Mouse (Mus musculus) left cerebral cortex, adult 8-10 months (tissue): ENCODE measurements at regions not wholly inside any gene's neighbourhood (a gene's known extent, or its start where the extent isn't known, plus 50 kb on each side); places are given as distances from the start of the nearest gene placed in this dataset.
A peak's percentile ranks its signal among the peaks of the same experiment; 100 is the strongest.
"Not testable (repeated sequence)": the region's sequence is repeated elsewhere in the genome, so short reads cannot be mapped to it uniquely, and the experiment has no call there.

Source experiments
- DNase-seq, 2 experiments: peaks; one replicate each; pipeline ENCODE4 v3.0.0; 2022; ENCODE audit warnings: low spot score in 2 of 2

DNA sequence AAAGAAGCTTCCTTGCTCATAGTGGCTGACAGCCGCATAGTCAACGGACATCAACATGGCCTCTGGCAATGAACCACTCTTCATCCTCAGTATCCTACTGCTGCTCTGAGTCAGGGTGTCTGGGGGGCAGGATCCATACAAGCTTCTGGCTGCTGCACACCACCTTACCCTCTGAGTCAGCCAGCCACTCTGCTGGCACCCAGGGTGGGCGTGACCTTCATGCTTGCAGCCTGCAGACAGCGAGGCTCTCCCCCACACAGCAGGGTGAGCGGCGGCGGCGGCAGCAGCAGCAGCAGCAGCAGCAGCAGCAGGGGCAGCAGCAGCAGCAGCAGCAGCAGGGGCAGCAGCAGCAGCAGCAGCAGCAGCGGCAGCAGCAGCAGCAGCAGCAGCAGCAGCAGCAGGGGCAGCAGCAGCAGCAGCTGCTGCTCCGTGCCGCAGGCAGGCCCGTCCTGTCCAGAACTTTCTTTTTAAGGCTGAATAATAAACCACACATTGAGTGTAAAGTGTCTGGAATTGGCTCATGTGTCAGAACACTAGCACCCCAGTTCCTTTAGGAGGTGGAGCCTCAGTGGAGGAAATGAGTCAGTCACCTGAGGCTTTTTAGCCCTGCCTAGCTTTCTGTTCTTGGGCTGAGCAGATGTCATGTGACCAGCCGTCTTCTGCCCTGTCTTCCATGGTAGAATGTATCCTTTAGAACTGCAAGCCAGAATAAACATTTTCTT lies 186.3 kb downstream of the 1810013L24Rik start:
- DNase-seq: no peak

DNA sequence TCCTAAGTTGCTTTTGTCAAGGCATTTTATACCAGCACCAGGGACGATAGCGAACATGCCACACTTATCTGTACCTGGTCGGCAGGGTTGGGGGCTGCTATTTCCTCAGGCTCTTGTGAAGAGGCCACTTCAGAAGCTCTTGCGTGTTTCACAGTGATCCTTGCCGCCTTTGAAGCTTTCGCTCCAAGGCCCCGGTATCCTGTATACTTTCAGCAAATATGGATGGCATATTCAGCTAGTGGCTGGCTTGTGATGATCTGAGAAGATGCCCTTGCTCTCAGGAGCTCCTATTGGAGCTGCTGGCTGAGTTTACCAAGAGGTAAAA lies 186.8 kb downstream of the 1810013L24Rik start:
- no peak for DNase-seq

DNA sequence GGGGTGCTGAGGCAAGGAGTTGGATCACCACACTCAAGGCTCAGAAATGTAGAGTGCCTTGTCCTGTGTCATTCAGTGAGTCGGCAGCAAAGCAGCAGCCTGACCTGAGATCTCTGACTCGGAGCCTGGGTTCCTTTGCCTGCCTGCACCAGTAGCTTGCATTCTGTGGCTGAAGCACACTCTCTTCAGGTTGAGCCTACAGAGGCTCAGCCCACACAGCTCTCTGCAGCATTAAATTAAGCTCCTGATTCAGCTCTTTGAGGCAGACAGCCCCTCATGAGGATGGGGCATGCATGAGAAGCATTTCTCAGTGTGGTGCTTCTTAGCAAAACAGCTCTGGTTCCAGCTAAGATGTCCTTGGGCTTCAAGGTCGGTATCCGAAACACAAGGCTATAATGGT lies 200.8 kb downstream of the 1810013L24Rik start:
- peak; percentile 35 to 58 for DNase-seq

DNA sequence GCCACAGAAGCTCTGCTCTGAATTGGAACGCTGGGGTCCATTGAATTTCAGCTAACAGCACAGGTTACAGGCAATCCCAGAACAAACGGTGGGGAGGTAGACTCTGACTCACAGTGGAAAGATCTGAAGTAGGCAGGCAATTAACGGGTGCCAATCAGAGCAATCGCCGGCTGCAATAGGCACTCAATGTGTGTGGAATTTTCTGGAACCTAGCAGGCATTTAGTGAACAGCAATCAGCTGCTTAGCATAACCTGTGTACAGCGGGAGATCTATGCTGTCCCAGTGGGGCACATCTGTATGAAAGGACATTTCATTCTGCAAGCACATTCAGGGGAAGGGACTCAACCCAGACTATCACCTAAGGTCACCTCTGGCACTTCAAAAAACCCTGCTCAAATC lies 213.4 kb downstream of the 1810013L24Rik start:
- no peak for DNase-seq

DNA sequence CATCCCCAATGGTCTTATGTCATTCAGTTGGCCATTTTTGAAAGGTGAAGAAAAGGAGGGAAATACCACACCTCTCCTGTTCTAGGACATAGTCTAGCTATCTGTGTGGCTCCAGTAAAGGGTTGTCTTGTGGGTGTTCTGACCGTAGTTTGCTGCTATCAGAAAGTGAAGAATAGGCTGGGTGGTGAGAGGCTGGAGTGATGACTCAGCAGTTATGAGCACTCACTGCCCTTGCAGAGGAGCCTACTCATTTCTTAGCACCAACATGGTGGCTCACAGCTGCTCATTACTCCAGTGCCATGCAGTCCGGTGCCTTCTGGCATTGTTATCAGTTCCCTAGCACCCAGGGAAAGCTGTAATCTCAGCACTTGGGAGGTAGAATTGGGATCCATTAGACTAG lies 217.0 kb downstream of the 1810013L24Rik start:
- DNase-seq: no peak

DNA sequence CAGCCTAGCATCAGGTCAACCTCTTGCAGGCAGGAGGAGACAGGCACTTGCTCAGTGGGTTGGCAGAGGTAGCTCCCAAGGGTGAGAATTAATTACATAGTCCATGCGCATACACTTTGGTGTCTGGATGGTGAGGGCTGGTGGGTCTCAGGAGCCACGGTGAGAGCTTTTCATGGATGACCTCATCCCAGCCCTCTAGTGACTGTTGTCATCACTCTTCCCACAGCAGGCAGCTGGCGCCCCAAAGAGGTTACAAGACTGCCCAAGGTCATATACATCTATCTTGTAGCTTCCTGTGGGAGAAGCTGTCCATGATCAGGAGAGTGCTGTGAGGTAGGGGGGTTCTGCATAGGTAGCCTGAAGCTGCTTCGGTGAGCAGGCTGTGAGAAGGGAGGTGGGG lies 224.5 kb downstream of the 1810013L24Rik start:
- no peak for DNase-seq

DNA sequence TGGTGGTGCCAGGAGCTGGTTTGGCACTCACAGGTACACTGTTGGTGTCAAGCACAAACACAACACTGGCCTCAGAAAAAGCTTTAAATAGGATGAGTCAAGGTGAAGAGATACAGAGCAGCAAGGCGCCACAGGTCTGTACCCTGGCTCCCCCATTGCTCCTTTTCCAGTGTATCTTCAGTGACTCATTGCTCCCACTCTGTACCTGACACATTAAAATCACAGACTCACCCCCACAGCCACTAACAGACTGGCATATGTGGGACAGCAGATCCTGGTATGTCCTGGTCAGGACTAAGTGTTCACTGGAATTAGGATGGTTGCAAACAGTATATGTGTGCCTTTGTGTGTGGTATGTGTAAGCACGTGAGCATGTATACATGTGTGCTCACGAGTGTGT lies 226.5 kb downstream of the 1810013L24Rik start:
- DNase-seq: peak in 1 of 2 experiments; percentile 12

DNA sequence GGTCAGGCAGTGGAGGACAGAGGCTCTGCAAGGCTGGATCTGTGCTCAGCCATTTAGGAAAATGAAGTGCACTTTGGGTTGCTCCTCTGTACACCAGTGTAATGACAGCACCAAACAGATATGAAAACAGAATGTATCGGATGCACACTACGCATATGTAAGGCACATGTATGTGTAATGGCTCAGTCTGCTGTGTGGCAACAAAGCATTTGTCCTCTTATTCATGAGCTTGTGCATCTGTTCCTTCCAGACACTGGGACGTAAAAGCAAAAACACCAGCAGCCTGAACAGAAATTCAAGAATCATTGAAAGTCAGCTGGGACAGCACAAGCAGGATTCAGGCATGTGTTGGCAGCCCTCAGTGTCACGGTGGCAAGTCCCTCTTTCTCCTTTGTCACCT lies 241.6 kb downstream of the 1810013L24Rik start:
- no peak for DNase-seq

DNA sequence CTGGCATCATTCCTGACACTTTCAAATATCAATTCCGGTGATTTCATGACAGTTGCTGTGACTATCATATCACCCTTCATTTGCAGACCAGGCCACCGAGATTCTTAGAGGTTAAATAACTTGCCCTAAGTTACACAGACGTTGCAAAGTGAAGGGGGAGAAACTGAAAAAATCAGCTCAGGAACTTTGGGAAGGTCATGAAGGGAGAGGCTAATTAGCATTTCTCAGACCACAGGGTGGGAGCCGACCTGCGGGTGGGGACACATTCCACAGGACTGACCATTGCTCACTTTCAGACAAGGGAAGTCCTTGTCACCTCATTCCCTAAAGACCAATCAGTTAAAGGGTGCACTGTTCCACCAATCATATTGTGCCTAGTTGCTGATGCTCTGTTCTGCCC lies 242.1 kb downstream of the 1810013L24Rik start:
- DNase-seq: not testable (repeated sequence)

DNA sequence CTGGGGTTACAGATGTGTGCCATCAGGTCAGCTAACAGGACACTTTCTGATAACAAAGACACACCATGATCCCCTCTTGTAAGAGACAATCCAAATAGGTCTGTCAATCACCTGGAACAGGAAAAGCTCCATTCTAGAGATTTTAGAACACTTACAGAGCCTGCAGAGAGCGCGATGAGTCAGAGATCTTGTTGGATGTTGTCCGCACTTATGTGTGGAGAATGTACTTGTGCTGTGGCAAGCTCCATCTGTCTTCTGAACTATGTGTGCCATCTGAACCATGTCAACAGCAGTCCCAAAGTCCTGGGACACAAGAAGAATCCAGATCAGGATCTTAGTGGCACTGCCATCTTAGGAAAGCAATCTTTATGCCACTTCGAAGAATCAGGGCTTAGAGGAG lies 244.4 kb downstream of the 1810013L24Rik start:
- DNase-seq: no peak

DNA sequence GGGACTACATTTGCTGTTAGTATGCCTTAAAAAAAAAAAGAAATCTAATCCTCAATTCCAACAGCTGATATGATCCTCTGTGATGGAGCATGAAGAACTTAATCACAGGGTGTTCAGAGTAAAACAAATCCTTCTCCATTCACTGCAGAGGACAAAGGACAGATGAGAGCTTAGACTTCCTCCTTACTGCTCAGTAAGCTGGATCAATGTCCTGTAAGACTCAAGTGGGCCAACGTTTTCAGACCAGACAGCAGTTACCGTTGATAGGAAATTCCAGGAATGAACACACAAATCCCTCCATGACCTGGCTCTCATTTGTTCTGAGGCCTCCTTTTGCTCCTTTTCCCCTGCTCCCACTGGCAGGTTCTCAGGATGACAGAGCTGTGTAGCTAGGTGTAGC lies 247.6 kb downstream of the 1810013L24Rik start:
- DNase-seq: no peak

DNA sequence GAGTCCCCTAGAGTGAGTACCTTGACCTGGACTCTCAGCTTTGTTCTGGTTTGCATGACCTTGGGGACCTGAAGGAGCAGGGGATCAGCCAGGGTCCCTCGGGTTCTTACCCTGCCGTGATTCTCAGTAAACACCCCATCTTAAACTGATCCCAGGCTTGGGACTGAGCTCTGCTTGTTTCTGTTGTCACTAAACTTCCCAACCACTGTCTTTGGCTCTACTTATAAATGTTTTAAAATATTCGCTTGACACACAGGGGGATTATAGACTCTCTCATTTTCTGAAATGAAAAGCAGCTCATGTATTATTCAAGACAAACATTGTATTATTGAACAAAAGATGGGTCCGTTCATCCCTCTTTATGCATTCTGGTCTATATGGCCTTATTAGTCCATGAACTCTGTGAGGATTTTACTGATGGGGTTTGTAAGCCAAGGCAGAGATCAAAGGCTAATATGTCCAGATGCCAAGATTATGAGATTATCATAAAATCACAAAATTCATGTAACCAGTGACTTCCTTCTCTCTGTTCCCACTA lies 248.6 kb downstream of the 1810013L24Rik start:
- no peak for DNase-seq

DNA sequence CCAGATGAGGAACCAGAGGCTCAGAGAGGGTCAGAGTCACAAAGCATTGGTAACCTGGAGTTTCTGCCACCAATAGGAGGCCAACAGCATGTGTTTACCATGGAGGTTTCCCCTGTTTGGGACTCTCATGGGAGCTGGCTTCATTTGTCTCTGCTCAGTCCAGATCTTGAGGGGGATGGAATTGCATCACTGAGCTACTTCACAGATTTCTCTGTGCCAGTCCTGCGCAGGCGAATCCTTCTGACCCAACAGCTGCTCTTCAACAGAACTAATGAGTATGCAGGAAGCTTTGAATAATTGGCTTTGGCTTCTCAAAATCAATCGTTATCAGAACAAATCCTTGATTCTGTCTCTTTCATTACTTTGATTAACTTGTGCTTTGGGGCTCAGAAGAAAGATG lies 253.1 kb downstream of the 1810013L24Rik start:
- DNase-seq: no peak

DNA sequence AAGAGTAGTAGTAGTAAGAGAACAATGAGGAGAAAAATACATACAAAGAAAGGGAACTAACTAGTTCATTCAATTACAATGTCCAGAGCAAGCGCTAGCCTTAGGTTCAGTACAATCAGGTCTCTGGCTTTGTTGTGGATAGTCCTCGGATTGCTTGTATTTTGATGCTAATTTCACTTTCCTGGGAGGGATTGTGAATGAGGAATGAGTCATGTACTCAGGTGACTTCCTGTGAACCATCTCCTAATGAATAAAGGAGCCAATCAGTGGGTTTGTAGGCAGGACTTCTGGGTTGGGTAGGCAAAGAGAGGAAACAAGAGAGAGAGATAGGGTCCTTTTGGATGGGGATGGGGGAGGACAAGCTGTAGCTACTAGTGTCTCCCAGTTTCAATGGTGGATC lies 253.8 kb downstream of the 1810013L24Rik start:
- no peak for DNase-seq

DNA sequence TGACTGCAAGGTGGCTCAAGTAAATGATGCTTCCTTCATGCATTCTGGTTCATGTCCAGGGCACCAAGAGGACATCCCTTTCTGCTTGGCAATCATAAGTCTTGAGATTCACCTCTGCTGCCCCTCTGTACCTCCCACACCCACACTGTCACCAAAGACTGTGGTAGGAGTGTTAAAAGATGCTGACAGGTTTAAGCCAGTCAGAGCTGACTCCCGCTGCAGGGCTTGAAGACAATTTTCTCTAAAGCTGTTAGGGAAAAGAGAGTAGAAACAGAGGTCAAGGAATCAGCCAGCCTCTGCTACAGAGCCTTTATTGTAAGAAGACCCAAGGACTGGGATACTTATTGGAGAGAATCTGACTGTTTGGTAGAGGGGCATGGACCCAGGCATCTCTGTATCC lies 254.7 kb downstream of the 1810013L24Rik start:
- no peak for DNase-seq

DNA sequence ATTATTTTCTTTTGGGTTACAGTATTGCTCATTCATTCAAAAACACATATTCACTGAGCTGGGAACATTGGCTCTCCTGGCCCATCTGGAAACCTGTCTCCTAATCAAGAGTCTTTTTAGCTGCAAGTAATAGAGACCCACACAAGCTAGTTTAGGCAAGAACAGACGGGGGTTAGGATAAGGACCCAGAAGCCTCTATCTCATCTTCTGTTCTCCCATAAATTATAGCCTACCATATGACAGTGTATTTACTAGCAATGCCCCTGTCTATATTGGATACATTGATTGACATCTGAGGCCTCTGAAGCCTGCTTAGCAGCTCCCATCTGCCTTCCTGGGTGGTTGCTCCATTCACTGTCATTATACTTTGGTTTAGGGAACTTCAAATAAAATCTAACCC lies 255.2 kb downstream of the 1810013L24Rik start:
- DNase-seq: no peak

DNA sequence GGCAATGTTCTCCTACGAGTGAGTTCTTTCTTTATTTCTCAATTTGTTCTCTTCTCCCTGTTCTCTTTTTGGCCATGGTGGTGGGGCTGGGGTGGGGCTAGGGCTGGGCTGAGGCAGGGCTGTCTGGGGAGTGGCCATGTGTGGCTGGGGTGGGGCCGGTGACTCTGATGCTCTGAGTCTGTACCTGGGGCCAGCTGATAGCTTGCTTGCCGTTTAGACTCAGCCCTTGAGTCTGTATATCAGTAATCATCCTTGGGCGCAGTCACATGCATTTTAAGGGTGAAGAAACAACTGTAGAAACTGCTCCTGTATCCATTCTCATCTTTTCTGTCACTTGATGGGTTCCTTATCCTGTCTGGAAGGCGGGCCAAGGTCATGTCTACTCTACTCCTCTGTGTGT lies 256.1 kb downstream of the 1810013L24Rik start:
- no peak for DNase-seq

DNA sequence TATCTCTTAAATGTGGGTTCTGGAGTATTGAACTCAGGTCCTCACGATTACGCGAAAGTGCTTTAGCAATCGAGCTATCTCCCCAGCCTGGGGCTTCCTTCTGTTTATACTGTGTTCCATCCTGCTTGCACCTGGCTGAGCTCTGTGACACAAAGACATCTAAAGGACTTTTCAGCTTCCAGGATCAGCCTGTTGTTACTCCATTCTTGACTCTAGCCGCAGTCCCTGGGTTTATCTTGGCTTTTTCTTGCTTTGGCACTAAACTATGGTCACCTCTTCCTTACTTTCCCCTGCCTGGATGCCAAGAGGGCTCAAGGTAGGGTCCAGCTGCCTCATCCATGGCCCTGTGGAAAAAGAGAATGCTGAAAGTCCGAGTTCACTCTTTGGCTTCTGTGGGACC lies 261.9 kb downstream of the 1810013L24Rik start:
- DNase-seq: no peak

DNA sequence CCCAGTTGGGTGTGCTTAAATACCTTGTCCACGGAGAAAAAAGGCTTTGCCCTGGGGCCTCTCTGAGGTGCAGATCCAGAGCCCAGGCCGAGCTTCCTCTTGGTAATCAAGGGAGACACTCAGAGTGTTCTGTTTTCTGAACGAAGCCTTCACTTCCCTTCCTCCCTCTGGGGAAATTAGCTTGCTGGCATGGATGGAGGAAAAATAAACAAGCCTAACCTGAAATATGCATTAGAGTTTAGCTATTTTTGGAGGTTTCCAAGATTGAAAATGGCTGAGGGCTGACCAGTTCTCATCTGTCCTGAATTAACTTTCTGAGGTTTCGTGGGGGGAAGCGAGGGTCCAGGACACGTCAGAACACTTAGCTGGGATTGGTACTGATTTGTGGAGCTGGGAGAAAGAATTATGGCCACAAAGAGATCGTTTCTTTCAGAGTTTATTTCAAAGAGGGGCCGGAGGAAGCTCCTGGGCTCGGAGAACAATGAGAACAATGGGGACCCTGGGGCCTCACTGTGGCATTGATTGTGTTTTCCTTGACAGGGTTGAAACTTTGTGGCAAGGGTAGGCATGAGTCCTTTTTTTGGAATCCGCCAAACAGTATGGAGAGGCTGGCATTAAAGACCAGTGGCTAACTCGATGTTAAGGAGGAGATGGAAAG lies 262.4 kb downstream of the 1810013L24Rik start:
- DNase-seq: no peak

DNA sequence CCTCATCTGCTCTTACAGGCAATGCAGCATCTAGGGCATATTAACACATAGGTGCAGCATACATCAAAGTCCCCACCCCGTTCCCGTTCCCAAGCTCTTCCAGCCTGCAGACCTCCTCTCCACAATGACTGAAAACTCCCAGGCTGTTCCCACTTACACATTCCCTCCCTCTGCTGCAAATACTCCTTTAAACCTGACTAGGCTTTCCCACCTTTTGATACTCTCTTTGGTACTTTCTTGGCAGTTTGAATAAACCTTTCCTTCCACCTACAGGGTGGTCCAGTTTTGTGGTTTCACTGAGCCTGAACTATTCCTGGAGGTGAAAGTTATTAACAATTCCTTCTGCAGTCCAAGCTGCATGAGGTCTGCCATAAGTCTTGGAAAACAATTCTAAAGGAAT lies 263.7 kb downstream of the 1810013L24Rik start:
- no peak for DNase-seq

DNA sequence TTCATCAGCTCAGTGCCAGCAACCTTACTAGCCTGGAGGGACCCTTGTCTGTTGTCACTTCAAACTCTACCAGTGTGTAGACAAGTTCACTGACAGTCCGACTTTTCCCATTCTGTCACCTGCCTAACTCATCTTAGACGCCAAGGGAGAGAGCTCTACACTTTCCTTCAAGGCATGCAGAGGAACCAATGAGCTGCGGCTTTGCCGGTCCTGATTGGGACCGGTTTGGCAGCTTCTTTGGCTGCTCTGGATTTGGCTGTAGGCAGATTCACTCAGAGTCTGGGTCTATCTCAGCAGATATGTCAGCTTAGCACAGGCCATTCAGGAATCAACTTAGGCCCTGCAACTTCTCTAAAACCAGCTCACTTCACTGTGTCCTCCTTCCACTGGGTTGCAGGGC lies 264.3 kb downstream of the 1810013L24Rik start:
- no peak for DNase-seq

DNA sequence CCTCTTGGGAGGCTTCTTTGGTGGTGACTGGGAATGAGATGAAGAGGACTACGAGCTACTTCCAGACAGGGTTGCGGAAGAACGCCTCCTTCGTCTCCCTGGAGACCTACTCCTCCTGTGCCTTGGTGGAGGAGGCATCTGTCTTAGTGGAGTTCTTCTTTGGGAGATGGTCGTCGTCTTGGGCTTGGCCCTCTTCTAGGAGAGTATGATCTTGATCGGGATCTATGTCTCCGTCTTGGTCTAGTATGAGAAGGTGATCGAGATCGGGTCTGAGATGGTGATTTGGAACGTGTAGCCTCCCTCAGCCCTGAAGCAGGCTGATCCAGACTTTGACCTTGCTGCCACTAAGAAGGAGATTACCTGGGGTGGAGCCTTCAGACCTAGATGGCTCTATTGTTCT lies 276.3 kb downstream of the 1810013L24Rik start:
- DNase-seq: no peak

DNA sequence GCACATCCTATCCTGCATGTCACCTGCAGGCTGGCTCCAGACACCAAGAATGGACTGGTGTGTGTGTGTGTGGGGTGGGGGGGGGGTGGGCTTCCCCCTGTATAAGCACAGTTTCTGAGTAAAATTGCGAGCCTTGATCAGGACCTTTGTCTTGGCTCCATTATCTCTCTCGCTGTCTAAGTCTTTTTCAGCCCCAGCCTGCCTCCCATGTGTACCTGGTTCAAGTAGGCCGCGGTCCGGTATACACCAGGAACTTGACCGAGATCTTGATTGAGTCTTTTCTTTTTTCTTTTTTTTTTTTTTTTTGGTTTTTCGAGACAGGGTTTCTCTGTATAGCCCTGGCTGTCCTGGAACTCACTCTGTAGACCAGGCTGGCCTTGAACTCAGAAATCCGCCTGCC lies 276.8 kb downstream of the 1810013L24Rik start:
- not testable (repeated sequence) for DNase-seq
